Mouse (Mus musculus) hematopoietic multipotent progenitor cell, adult 10-12 weeks (in vitro differentiated cells): ENCODE data around the gene Fam168a. TPM values are rescaled to one million over a fixed set of nuclear protein-coding genes. Genes with fewer than 3 reads are reported as not detected.

Experiments used
- polyA plus RNA-seq: library from polyadenylated mRNA; stranded (reverse); fragments of >175 nt; gene quantifications from 2 replicates; pipeline ENCODE4 v1.2.3, GENCODE M21; 2012; ENCODE audit warnings: low replicate concordance

Fam168a gene
- 58.8 and 71.9 TPM in 2 replicates for polyA plus RNA-seq

DNA sequence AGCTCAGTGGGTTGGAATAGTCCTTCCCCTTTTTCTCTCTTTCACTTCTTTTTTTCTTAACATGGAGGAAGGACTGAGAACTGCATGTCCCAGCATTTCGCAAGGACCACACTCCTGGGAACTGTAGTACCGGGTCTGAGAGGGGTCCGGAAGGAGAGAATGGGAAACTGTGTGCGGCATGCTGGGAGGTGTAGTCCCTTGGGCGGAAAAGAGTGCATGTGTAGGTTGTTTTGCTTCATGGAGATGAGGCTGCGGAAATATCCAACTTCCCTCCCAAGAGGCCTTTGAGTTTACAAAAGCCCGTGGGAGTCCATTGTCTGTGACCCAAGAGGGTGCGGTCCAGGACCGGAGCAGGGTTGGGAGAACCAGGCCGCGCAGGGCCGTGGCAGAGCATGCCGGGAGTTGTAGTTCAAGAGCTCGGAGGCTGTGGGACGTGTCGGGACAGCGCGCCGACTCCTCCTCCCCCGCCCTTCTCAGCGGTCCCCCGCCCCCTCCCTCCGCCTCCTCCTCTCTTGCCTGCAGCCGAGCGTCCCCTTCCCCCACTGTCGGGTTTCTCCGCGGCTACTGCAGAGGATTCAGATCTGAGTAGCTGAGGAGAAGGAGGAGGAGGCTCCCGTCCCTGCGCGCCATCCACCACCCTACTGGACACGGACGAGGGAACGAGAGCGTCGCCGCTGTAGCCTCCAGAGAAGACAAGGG is at the start of gene Fam168a:
Gene Fam168a (plus strand): TSS at position 493 of the 699 bp plus-strand sequence.

GRCm38 (mm10) chr7:100662231-100662630 is 44.2 kb upstream of the Fam168a start, which contains the start of gene Plekhb1:
Gene Plekhb1 (minus strand): TSS chr7:100662414.

GRCm38 (mm10) chr7:100862828-100863638 is 156.6 kb downstream of the Fam168a start, which contains the start of gene Relt:
Gene Relt (minus strand): TSS chr7:100863446.

Other genes starting within 250 kb of the Fam168a start
- 0.74 and 1.5 TPM in 2 replicates for gene Ucp3, start 233.6 kb upstream of the Fam168a start, polyA plus RNA-seq
- 1,213 and 1,443 TPM in 2 replicates for gene Ucp2, start 213.3 kb upstream of the Fam168a start, polyA plus RNA-seq
- gene Dnajb13, start 191.7 kb upstream of the Fam168a start, polyA plus RNA-seq: 0.26 and 1.2 TPM in 2 replicates
- 3.2 and 8.6 TPM in 2 replicates for gene Coa4, start 169.6 kb upstream of the Fam168a start, polyA plus RNA-seq
- gene Rab6a, start 99.2 kb upstream of the Fam168a start, polyA plus RNA-seq: 16.2 and 29.3 TPM in 2 replicates
- gene Mrpl48, start 98.3 kb upstream of the Fam168a start, polyA plus RNA-seq: 2.1 and 2.7 TPM in 2 replicates
- gene Plekhb1, start 44.2 kb upstream of the Fam168a start, polyA plus RNA-seq: 0.06 TPM in 1 of 2 replicates, not detected in the other
- 56.3 and 97.0 TPM in 2 replicates for gene Relt, start 156.8 kb downstream of the Fam168a start, polyA plus RNA-seq
- 0.43 and 0.77 TPM in 2 replicates for gene Arhgef17, start 225.5 kb downstream of the Fam168a start, polyA plus RNA-seq